Mouse (Mus musculus): Measurements from ENCODE around the gene Pole2.

DNA sequence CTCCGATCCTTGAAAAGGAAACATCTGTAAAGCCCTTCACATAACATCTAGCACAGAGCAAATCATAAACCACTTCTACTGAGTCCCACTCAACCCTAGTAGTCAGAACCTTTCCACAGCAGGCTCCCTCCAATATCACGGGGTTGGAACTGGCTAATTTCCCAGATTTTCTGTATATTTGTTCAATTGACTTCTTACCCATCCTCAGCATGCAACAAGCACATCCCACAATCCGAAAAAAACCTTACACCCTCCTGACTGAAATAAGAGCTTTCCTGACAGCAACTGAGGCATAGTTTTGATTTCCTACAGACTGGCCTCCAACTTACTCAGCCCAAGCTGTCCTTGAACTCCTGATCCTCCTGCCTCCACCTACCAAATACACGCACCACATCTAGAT lies 71.6 kb downstream of the Pole2 start:
- TF ChIP-seq CTCF (IDR thresholded peaks at IDR 0.05; ENCODE audit: extremely low read depth, insufficient read length, insufficient replicate concordance, low read depth, low read length): no peak
- no peak for TF ChIP-seq POLR2A (IDR thresholded peaks at IDR 0.05; ENCODE audit: low read depth, low read length)
